Mouse (Mus musculus) cerebellum, adult 2 months (tissue): ENCODE results near the gene Nrl.

Source experiments
- CTCF ChIP-seq: fragments of 200-500 bp; IDR thresholded peaks from 2 replicates; pipeline ENCODE4 v1.5.1; 2011; ENCODE audit warnings: low read depth, mild to moderate bottlenecking, control low read depth, low read length, moderate library complexity, borderline replicate concordance; ENCODE audit not compliant: insufficient read depth
- POLR2A ChIP-seq: fragments of 200-500 bp; IDR thresholded peaks from 2 replicates; pipeline ENCODE4 v1.6.1; 2011; ENCODE audit warnings: low read length, control low read depth, borderline replicate concordance; ENCODE audit not compliant: insufficient read depth

GRCm38 (mm10) chr14:55478651-55479599 lies 45.9 kb downstream of the Nrl start, which contains the start of gene Dhrs4:
- TF ChIP-seq CTCF = peak; percentile 62; the same call in 1 of the 2 replicates
- TF ChIP-seq POLR2A = peak; percentile 53; the same call in 1 of the 2 replicates
